Mouse (Mus musculus): ENCODE measurements at regions not wholly inside any gene's neighbourhood (a gene's known extent, or its start where the extent isn't known, plus 50 kb on each side); places are given as distances from the start of the nearest gene placed in this dataset.

DNA sequence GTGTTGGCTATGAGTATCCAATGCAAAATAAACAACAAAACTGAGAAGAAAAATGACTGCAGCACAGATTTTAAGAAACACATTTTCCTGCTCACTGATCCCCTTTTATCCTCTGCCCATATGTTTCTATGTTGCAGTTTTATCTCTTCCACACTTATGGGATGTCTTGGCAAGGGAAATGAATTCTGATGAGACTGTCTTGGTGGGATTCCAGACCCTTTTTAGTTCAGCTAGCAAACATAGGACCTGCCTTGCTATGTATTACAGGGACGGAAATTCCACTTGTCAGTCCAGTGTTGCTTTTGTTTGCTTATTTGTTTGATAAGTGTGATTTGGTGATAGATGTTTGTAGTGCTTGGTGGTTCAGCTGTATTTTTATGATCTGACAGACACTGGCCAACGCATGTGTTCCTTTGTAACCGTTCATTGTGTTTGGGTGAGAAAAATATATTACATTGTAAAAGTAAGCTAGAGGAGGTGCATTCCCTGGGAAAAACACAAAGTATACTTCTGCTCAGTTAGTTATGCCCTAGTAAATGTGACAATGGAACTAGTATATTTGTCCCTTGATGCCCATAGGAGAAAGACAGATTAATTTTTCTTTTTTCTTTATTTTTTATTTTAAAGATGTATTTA lies 1516.2 kb downstream of the Tbl1xr1 start:
- no peak overlapping the region for H3K4me3 ChIP-seq (ENCODE audit: low read depth, low read length)
- no peaks in the 10 kb centered on the region for H3K27me3 ChIP-seq (ENCODE audit: control insufficient read depth, insufficient read depth, low read length, poor library complexity, severe bottlenecking)
- H3K27ac ChIP-seq (ENCODE audit: insufficient read depth, low read length), result no peak overlapping the region
- H3K9ac ChIP-seq (ENCODE audit: low read depth, poor library complexity, severe bottlenecking), result no peak overlapping the region
- H3K36me3 ChIP-seq (ENCODE audit: control insufficient read depth, insufficient read depth, low read length, poor library complexity, severe bottlenecking), result no peaks in the 10 kb centered on the region
- no peaks in the 10 kb centered on the region for H3K4me1 ChIP-seq (ENCODE audit: control insufficient read depth, insufficient read depth, low read length)
- no peaks in the 10 kb centered on the region for H3K9me3 ChIP-seq (replicated peaks; ENCODE audit: control insufficient read depth, insufficient read depth, low read length, poor library complexity, severe bottlenecking)
- no peak for TF ChIP-seq POLR2A (IDR thresholded peaks at IDR 0.05; ENCODE audit: insufficient read depth, low read length)
- TF ChIP-seq CTCF (IDR thresholded peaks at IDR 0.05; ENCODE audit: low read depth, low read length), result no peak
- no peak for TF ChIP-seq EP300 (IDR thresholded peaks at IDR 0.05; ENCODE audit: insufficient read depth, low read depth, low read length)

DNA sequence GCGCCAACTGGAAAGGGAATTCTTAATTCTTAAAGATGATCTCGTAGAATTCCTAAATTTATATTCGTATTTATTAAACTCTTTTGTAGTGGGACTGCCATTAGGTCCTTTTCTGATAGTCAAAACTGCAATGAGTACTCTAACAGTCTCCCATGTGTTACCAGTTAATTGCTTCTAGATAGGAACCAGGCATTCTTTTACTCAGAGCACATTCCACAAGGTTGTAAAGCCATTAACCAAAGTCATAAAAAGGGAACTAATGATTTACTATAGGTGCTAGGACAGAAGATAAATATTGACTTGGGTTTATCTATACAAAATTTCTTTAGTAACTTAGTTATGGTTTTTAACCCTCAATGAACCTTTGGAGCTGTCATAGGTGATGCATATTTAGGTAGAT lies 1525.0 kb downstream of the Tbl1xr1 start:
- no peaks in the 10 kb centered on the region for H3K4me1 ChIP-seq (ENCODE audit: control insufficient read depth, insufficient read depth, low read length)
- no peak overlapping the region for H3K4me3 ChIP-seq (ENCODE audit: low read depth, low read length)
- H3K36me3 ChIP-seq (ENCODE audit: control insufficient read depth, insufficient read depth, low read length, poor library complexity, severe bottlenecking), result no peaks in the 10 kb centered on the region
- no peaks in the 10 kb centered on the region for H3K27me3 ChIP-seq (ENCODE audit: control insufficient read depth, insufficient read depth, low read length, poor library complexity, severe bottlenecking)
- no peak overlapping the region for H3K9ac ChIP-seq (ENCODE audit: low read depth, poor library complexity, severe bottlenecking)
- no peak for TF ChIP-seq POLR2A (IDR thresholded peaks at IDR 0.05; ENCODE audit: insufficient read depth, low read length)
- TF ChIP-seq CTCF (IDR thresholded peaks at IDR 0.05; ENCODE audit: low read depth, low read length), result no peak
- no peaks in the 10 kb centered on the region for H3K9me3 ChIP-seq (replicated peaks; ENCODE audit: control insufficient read depth, insufficient read depth, low read length, poor library complexity, severe bottlenecking)
- no peak overlapping the region for H3K27ac ChIP-seq (ENCODE audit: insufficient read depth, low read length)

DNA sequence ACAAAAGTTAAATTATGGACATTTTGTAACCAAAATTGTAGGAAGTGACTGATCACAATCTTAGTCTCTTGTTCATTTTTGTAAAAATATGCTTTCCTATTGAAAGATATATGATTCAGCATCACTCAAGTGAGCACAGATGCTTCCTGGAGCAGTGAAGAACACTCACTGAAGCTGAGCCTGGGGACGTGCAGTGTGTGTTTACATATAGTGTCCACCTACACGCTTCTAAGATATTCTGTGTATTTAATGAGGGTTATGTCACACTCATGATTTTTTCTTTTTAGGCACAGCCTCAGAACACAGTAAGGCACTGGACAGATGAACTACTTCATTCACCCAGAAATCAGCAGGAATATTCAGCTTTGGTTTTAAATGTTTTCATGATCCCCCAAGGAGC lies 1533.6 kb downstream of the Tbl1xr1 start:
- Histone ChIP-seq H3K9ac (ENCODE audit: low read depth, poor library complexity, severe bottlenecking) (no peak overlapping the region), H3K27ac (ENCODE audit: insufficient read depth, low read length) (no peak overlapping the region), H3K9me3 (replicated peaks; ENCODE audit: control insufficient read depth, insufficient read depth, low read length, poor library complexity, severe bottlenecking) (no peaks in the 10 kb centered on the region), H3K4me3 (ENCODE audit: low read depth, low read length) (no peak overlapping the region), H3K36me3 (ENCODE audit: control insufficient read depth, insufficient read depth, low read length, poor library complexity, severe bottlenecking) (no peaks in the 10 kb centered on the region), H3K4me1 (ENCODE audit: control insufficient read depth, insufficient read depth, low read length) (no peaks in the 10 kb centered on the region), H3K27me3 (ENCODE audit: control insufficient read depth, insufficient read depth, low read length, poor library complexity, severe bottlenecking) (no peaks in the 10 kb centered on the region)
- TF ChIP-seq EP300 (IDR thresholded peaks at IDR 0.05; ENCODE audit: insufficient read depth, low read depth, low read length) (no peak), POLR2A (IDR thresholded peaks at IDR 0.05; ENCODE audit: insufficient read depth, low read length) (no peak), CTCF (IDR thresholded peaks at IDR 0.05; ENCODE audit: low read depth, low read length) (no peak)

DNA sequence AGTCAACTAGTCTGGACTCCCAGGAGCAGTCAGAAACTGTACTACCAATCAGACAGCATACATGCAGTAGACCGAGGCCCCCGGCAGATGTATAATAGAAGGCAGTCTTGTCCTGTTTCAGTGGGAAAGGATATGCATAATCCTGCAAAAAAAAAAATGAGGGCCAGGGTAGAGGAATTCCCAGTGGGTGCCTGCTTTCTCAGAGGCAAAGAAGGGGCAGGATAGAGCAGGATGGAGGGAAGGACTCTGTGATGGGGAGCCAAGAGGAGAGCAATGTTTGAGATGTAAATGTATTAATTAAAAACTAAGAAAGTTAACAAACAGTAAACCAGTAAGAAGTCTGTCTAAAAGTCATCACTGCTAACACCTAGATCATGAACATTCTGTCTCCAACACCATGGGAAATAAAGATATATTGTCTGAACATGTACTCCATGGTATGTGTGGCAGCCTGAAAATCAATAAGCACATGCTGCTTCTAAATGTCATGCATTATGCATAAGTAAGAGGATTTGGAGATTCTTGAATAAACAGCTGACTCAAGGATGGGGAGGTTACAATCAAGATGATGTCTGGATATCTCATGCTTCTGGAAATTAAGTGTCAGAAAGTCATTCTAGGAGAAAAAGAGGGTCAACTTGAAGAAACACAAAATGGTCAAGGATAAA lies 1485.3 kb downstream of the Naaladl2 start:
- H3K27ac ChIP-seq (ENCODE audit: insufficient read depth, low read length), result no peak overlapping the region
- H3K27me3 ChIP-seq (ENCODE audit: control insufficient read depth, insufficient read depth, low read length, poor library complexity, severe bottlenecking), result no peaks in the 10 kb centered on the region
- H3K9ac ChIP-seq (ENCODE audit: low read depth, poor library complexity, severe bottlenecking), result no peak overlapping the region
- no peaks in the 10 kb centered on the region for H3K9me3 ChIP-seq (replicated peaks; ENCODE audit: control insufficient read depth, insufficient read depth, low read length, poor library complexity, severe bottlenecking)
- H3K4me3 ChIP-seq (ENCODE audit: low read depth, low read length), result no peak overlapping the region
- TF ChIP-seq CTCF (IDR thresholded peaks at IDR 0.05; ENCODE audit: low read depth, low read length) (no peak), EP300 (IDR thresholded peaks at IDR 0.05; ENCODE audit: insufficient read depth, low read depth, low read length) (no peak), POLR2A (IDR thresholded peaks at IDR 0.05; ENCODE audit: insufficient read depth, low read length) (no peak)
- no peaks in the 10 kb centered on the region for H3K4me1 ChIP-seq (ENCODE audit: control insufficient read depth, insufficient read depth, low read length)
- H3K36me3 ChIP-seq (ENCODE audit: control insufficient read depth, insufficient read depth, low read length, poor library complexity, severe bottlenecking), result no peaks in the 10 kb centered on the region

DNA sequence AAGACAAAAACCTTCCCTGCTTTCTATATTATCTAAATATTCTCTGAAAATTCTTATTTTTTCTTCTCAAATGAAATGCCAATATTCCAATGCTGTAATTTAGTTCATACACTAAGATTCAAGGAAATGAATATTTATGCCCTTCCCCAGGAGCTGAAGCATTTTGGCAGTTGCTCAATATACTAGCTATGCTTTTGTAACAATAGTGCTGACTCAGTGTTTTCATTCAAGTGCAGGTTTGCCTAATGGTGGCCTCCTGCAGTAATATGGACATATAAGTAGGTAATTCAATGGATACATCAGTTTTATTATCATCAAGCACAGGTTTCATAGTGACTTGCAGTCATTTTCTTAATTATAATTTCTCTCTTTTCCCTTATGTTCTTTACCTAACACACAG lies 1437.3 kb downstream of the Naaladl2 start:
- H3K27ac ChIP-seq (ENCODE audit: insufficient read depth, low read length), result no peak overlapping the region
- H3K27me3 ChIP-seq (ENCODE audit: control insufficient read depth, insufficient read depth, low read length, poor library complexity, severe bottlenecking), result no peaks in the 10 kb centered on the region
- no peak overlapping the region for H3K4me3 ChIP-seq (ENCODE audit: low read depth, low read length)
- H3K4me1 ChIP-seq (ENCODE audit: control insufficient read depth, insufficient read depth, low read length), result no peaks in the 10 kb centered on the region
- TF ChIP-seq EP300 (IDR thresholded peaks at IDR 0.05; ENCODE audit: insufficient read depth, low read depth, low read length), result no peak
- no peak for TF ChIP-seq CTCF (IDR thresholded peaks at IDR 0.05; ENCODE audit: low read depth, low read length)
- TF ChIP-seq POLR2A (IDR thresholded peaks at IDR 0.05; ENCODE audit: insufficient read depth, low read length), result no peak
- no peaks in the 10 kb centered on the region for H3K9me3 ChIP-seq (replicated peaks; ENCODE audit: control insufficient read depth, insufficient read depth, low read length, poor library complexity, severe bottlenecking)
- no peak overlapping the region for H3K9ac ChIP-seq (ENCODE audit: low read depth, poor library complexity, severe bottlenecking)
- no peaks in the 10 kb centered on the region for H3K36me3 ChIP-seq (ENCODE audit: control insufficient read depth, insufficient read depth, low read length, poor library complexity, severe bottlenecking)
